Mouse (Mus musculus) gastrocnemius, adult 18-20 months (tissue): ENCODE results near the gene Ostf1. TPM values are rescaled to one million over a fixed set of nuclear protein-coding genes. Genes with fewer than 3 reads are reported as not detected.
"Not testable (repeated sequence)": the region's sequence is repeated elsewhere in the genome, so short reads cannot be mapped to it uniquely, and the experiment has no call there.

Experiments used
- DNase-seq: peaks from one replicate; pipeline ENCODE4 v3.0.0; 2021; ENCODE audit warnings: low spot score
- total RNA-seq, 2 experiments: library from RNA; stranded (reverse); gene quantifications; 2 replicates each; pipeline ENCODE4 v1.2.3; 2021

Gene Ostf1
- total RNA-seq, 2 experiments from 2014 or later, result 24.2 to 24.3 TPM

DNA sequence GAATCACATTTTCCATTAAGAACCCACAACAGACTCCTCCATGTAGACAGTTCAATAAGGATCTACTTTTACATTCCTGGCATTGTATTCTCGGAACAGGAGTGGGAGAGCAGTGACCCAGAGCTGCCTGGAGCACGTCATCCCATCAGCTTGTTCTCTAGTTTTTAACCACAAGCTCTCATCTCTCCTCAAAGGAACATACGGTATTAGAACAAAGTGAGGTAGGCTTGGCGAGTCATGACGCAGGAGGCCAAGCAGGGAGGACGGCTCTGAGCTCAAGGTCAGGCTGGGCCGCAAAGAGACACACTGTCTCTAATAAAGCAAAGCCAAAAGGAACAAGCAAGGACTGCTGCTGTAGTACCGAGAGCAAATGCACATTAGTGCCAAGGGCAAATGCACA is 32.6 kb downstream of the Ostf1 start:
- DNase-seq, result no peak

DNA sequence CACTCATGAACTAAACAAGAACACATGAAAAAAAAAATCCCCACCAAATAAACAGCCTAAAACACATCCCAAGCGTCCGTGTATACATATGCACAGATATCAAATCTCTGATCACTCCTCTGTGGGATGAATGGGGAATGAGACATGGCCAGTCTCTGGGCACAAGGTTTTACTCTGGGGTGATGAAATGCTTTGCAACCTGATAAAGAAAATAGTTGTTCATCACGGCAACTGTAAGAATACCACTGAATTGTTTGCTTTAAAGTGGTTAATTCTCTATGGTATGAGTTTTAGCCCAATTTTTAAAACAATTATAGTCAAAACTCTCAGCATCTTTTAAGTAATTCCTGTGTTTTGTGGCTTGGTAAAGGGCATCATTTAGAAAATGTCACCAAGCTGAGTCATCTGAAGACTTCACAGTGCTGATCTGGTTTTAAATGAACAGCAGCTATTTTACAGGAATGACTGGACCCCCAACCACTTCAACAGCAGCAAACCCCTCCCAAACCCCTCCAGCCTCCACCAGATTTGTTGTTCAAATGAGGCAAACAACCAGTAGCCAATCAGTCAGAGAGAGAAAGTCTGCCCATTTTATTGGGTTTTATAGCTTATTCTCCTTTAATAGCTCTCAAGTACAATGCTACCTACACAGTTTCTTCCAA is 33.2 kb downstream of the Ostf1 start:
- no peak for DNase-seq

GRCm38 (mm10) chr19:18597772-18598171 is 33.9 kb downstream of the Ostf1 start:
- no peak for DNase-seq

GRCm38 (mm10) chr19:18596876-18597275 is 34.7 kb downstream of the Ostf1 start:
- no peak for DNase-seq

- DNase-seq, result no peak
These were observed 37.9 kb downstream of the Ostf1 start for GRCm38 (mm10) chr19:18593722-18594121.

GRCm38 (mm10) chr19:18592919-18593318 is 38.7 kb downstream of the Ostf1 start:
- DNase-seq, result no peak

GRCm38 (mm10) chr19:18590942-18591354 is 40.7 kb downstream of the Ostf1 start:
- no peak for DNase-seq

DNA sequence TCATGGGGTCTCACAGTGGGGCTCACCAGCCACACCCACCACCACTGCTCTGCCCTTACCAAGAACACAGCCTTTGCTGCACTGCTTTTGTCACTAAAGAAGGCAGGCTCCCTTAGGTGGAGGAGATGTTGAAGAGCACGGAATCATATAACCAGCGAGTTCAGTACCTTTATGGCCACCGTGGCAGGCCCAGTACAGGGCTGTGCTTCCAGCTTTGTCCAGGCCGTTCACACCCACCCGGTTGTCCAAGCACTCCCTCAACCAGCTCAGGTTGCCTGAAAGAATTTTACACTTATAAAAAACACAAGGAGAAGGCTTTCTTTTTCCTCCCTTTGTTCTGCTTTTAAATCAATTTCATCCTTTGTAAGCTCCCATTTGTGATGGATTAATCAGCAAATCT is 41.4 kb downstream of the Ostf1 start:
- DNase-seq, result no peak

DNA sequence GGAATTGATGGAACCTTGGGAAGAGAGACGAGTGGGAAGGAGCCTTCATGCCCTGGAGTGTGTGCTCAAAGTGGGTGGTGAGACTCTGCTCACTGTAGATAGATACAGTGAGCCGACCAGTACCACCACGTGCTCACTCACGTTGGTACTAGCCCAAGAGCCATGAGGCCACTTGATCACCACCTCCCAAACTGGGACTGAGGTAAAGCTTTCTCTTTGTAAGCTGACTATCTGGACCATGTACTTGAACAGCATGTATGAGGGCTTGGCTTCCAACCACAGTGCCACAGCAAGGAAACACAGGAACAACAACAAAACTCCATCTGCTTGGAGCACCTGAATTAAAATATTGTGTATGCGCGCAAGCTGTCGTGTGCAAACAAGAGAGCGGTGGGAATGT is 42.3 kb downstream of the Ostf1 start:
- DNase-seq, result no peak

- not testable (repeated sequence) for DNase-seq
These were observed 42.8 kb downstream of the Ostf1 start for GRCm38 (mm10) chr19:18588801-18589200.

GRCm38 (mm10) chr19:18588243-18588642 is 43.4 kb downstream of the Ostf1 start:
- no peak for DNase-seq

DNA sequence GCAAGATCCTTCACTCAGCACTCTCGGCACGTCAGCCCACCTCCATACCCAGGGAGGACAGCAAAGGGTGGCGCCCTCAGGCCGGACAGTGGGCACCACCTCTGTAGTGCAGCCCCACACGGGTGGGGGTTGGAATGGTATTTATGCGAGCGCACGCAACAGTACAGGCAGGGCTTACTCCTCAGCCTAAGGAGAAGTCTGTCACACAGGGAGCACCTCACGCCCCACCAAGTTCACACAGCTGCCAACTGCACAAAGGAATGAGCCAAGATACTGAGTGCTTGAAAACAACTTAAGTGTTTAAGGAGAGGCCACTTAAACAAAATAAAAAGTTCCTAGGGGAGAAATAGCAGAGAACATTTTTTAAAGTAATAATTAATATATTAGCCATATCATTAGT is 44.5 kb downstream of the Ostf1 start:
- DNase-seq, result no peak

GRCm38 (mm10) chr19:18584621-18585020 is 47.0 kb downstream of the Ostf1 start:
- DNase-seq, result no peak

GRCm38 (mm10) chr19:18583706-18584105 is 47.9 kb downstream of the Ostf1 start:
- no peak for DNase-seq

DNA sequence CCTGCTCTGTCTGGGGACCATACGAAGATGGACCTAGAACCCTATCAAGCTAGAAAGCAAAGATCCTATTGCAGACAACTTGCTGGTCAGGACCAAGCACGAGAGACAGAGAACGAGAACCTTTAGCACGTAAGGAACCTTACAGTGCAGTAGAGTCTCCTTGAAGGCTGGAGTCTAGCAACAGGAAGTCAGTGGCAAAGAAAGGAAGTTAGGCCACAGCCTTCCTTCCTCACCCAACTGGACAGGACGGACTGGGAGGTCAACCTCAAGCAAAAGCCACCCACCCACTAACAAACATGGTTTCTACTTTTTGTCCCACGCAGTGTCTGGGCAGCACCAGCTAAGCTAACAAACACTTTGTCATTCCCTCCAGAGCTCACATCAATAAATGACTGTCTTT is 48.7 kb downstream of the Ostf1 start:
- no peak for DNase-seq

DNA sequence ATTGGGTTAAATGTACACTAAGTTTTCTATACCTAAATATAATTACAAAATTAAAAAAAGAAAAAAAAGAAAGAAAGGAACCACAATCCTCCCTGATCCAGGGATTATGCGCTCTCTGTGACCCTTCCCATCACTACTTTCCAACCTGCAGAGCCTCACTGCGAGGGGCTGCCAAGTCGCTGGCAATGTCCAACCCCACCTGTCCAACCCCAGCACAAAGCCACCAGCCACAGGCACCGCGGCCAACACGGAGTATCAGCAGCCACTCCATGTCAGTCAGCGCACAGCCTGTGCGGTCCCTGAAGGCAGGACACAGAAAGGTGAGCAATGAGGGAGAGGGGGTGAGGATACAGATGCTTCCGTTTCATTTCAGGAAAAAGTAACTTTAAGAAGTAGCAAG is 49.4 kb downstream of the Ostf1 start:
- DNase-seq, result no peak

- DNase-seq, result no peak
These were observed 50.6 kb downstream of the Ostf1 start for GRCm38 (mm10) chr19:18581046-18581445.

DNA sequence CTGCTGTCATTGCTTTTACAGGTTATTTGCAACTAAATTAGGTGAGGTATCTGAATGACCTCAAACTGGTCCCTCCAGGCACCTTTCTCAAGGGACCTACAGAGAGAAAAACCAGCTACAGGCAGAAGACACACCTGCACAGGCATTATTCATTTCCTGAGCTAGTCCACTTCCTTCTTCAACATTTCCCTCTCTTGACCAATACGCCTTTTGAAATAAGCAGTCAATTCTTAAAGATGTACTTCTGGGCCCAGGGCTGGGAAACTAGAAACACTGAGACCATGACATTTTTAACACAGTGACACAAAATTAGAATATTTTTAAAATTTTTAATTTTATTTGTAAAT is 52.6 kb downstream of the Ostf1 start:
- no peak for DNase-seq

- DNase-seq, result no peak
These were observed 53.2 kb downstream of the Ostf1 start for GRCm38 (mm10) chr19:18578216-18579011.

DNA sequence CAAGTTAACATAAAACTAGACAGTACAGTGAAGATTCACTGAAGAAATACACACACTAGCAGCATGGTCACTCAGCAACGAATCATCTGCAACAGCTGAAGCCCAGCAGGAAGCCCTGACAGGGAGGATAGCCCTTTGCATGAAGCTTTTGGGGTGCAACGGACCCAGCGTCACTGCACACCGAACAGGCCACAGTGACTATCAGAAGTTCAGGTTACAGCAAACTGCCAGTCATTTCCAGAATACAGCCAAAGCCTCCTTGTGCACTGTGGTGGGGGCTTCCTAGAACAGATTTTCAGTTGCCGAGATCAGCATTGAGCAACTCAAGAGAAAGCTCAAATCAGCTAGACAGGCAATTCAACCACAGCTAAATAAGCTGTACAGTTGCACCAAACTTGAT is 54.3 kb downstream of the Ostf1 start:
- no peak for DNase-seq

DNA sequence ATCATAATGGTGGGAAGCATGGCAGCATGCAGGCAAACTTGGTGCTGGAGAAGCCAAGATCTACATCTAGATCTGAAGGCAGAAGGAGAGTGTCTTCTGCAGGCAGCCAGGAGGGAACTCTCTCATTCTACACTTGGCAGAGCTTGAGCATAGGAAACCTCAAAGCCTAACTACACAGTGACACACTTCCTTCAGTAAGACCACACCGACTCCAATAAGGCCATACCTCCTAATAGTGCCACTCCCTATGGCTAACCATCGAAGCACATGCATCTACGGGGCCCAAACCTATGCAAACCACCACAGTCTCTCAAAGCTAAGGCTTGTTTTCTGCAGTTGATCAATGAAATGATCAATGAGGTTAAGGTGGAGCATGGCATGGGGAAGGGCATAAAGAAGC is 55.7 kb downstream of the Ostf1 start:
- no peak for DNase-seq

DNA sequence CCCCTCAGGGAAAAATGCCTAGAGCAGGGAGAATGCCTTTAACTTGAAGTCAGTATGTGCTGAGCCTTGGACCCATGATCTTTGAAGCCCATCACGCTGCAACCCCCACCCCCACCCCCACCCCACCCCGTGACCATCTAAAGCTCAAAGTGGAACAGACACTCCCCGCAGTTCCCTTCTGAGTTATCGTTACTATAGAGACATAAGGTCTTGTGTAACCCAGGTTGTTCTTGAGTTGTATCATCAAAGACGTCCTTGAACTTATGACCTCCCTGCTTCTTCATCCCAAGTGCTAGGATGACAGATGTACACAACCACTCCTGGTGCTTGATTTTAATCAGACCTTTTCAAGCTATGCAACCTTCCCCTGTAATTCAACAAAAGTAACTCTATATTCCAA is 57.7 kb downstream of the Ostf1 start:
- no peak for DNase-seq

DNA sequence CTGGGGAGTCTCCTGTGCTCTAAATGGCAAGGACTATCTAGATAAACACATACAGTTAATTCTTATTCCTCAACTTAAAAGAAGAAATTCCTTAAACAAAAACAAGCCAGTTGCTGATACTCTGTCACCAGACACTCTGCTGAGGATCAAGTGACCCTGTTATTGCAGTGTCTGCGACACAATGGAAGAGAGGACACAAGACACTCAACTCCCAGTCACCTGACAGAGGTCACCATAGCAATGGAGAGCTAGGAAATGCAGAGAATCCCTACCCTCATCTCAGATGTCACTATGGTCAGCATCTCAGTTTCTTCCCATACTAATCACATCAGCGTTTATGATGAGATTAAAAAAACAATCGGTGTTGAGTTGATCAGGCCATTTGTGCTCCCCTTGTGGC is 58.2 kb downstream of the Ostf1 start:
- DNase-seq, result no peak
